Mouse (Mus musculus) stomach, postnatal 0 days (tissue): Measurements from ENCODE around the gene Fstl4.

Experiments used
- CTCF ChIP-seq: IDR thresholded peaks from 2 replicates; pipeline ENCODE4 v1.5.1; 2016; ENCODE audit warnings: antibody characterized with exemption, low read depth, mild to moderate bottlenecking, moderate library complexity
- EP300 ChIP-seq: optimal IDR thresholded peaks from 2 replicates; pipeline ENCODE3; 2016; ENCODE audit warnings: antibody characterized with exemption

- TF ChIP-seq CTCF (peak; percentile 49), EP300 (no peak)
Measured at GRCm38 (mm10) chr11:53011996-53012505, 247.6 kb downstream of the Fstl4 start.
